Mouse (Mus musculus) megakaryocyte, embryonic 14.5 days (primary cell): ENCODE measurements around the gene Trpc7. TPM values are rescaled to one million over a fixed set of nuclear protein-coding genes. Genes with fewer than 3 reads are reported as not detected.

Experiments
- H3K27me3 ChIP-seq: replicated peaks from 2 replicates; pipeline ENCODE3; 2012; ENCODE audit warnings: inconsistent platforms
- H3K36me3 ChIP-seq: replicated peaks from 2 replicates; pipeline ENCODE3; 2012; ENCODE audit warnings: low read length, inconsistent platforms, mixed read lengths
- H3K4me1 ChIP-seq: 2 replicates; pipeline ENCODE4 v1.6.1; 2012; ENCODE audit warnings: inconsistent platforms
- H3K4me3 ChIP-seq: replicated peaks from 2 replicates; pipeline ENCODE3; 2012; ENCODE audit warnings: moderate library complexity, mild to moderate bottlenecking, inconsistent platforms
- H3K9me3 ChIP-seq: 2 replicates; pipeline ENCODE4 v1.6.1; 2012; ENCODE audit warnings: inconsistent platforms
- FLI1 ChIP-seq: IDR thresholded peaks from 2 replicates; pipeline ENCODE4 v1.6.1; 2012; ENCODE audit warnings: low read length, inconsistent platforms, mixed read lengths
- GATA1 ChIP-seq: IDR thresholded peaks from 3 replicates; pipeline ENCODE4 v1.6.1; 2012; ENCODE audit warnings: mixed read lengths, low read length, inconsistent platforms, borderline replicate concordance
- polyA plus RNA-seq: library from polyadenylated mRNA; stranded (reverse); fragments of >175 nt; gene quantifications from 2 replicates; pipeline ENCODE4 v1.2.3, GENCODE M21; 2012; ENCODE audit warnings: low replicate concordance; ENCODE audit not compliant: insufficient read depth

The Trpc7 gene
- polyA plus RNA-seq, 1 experiment, result not detected

- Histone ChIP-seq H3K9me3 (peaks cover 57% of the 10 kb centered on the region), H3K4me1 (no peaks in the 10 kb centered on the region; the same call in 1 of the 2 replicates), H3K27me3 (no peaks in the 10 kb centered on the region), H3K36me3 (no peaks in the 10 kb centered on the region), H3K4me3 (no peak overlapping the region)
- no peak for TF ChIP-seq GATA1
- no peak for TF ChIP-seq FLI1
These were observed 12.9 kb downstream of the Trpc7 start for GRCm38 (mm10) chr13:56882931-56883330.

GRCm38 (mm10) chr13:56864567-56864966, 31.2 kb downstream of the Trpc7 start:
- no peaks in the 10 kb centered on the region for H3K4me1 ChIP-seq
- no peaks in the 10 kb centered on the region for H3K27me3 ChIP-seq
- TF ChIP-seq GATA1 (no peak), FLI1 (no peak)
- H3K36me3 ChIP-seq, result no peaks in the 10 kb centered on the region
- H3K9me3 ChIP-seq, result peaks cover 51% of the 10 kb centered on the region
- peak overlapping the region; percentile 51 for H3K4me3 ChIP-seq

GRCm38 (mm10) chr13:56862011-56862410, 33.8 kb downstream of the Trpc7 start:
- no peaks in the 10 kb centered on the region for H3K4me1 ChIP-seq
- H3K9me3 ChIP-seq, result peaks cover 31% of the 10 kb centered on the region
- TF ChIP-seq GATA1, result no peak
- TF ChIP-seq FLI1, result no peak
- no peak overlapping the region for H3K4me3 ChIP-seq
- no peaks in the 10 kb centered on the region for H3K36me3 ChIP-seq
- H3K27me3 ChIP-seq, result no peaks in the 10 kb centered on the region

- Histone ChIP-seq H3K9me3 (no peaks in the 10 kb centered on the region), H3K4me3 (no peak overlapping the region), H3K27me3 (no peaks in the 10 kb centered on the region), H3K4me1 (no peaks in the 10 kb centered on the region), H3K36me3 (no peaks in the 10 kb centered on the region)
- TF ChIP-seq FLI1, result no peak
- TF ChIP-seq GATA1, result no peak
These were observed 41.3 kb downstream of the Trpc7 start for GRCm38 (mm10) chr13:56854506-56854905.

GRCm38 (mm10) chr13:56853436-56853835, 42.4 kb downstream of the Trpc7 start:
- H3K9me3 ChIP-seq, result no peaks in the 10 kb centered on the region

GRCm38 (mm10) chr13:56845866-56846265, 49.9 kb downstream of the Trpc7 start:
- Histone ChIP-seq H3K4me3 (no peak overlapping the region), H3K27me3 (no peaks in the 10 kb centered on the region), H3K9me3 (no peaks in the 10 kb centered on the region), H3K36me3 (no peaks in the 10 kb centered on the region), H3K4me1 (no peaks in the 10 kb centered on the region)
- TF ChIP-seq GATA1, result no peak
- TF ChIP-seq FLI1, result no peak

More at GRCm38 (mm10) chr13:56853436-56853835, 42.4 kb downstream of the Trpc7 start:
- no peak for TF ChIP-seq GATA1
- no peak for TF ChIP-seq FLI1
- Histone ChIP-seq H3K4me3 (no peak overlapping the region), H3K27me3 (no peaks in the 10 kb centered on the region), H3K4me1 (no peaks in the 10 kb centered on the region), H3K36me3 (no peaks in the 10 kb centered on the region)

- Histone ChIP-seq H3K4me3 (no peak overlapping the region), H3K9me3 (peaks cover 9% of the 10 kb centered on the region; the same call in 1 of the 2 replicates), H3K4me1 (no peaks in the 10 kb centered on the region), H3K27me3 (no peaks in the 10 kb centered on the region), H3K36me3 (no peaks in the 10 kb centered on the region)
- TF ChIP-seq FLI1 (no peak), GATA1 (no peak)
These were observed 80.3 kb downstream of the Trpc7 start for GRCm38 (mm10) chr13:56815471-56815870.

GRCm38 (mm10) chr13:56806776-56807490, 88.9 kb downstream of the Trpc7 start:
- peak overlapping the region; percentile 90 for H3K4me3 ChIP-seq
- H3K36me3 ChIP-seq, result no peaks in the 10 kb centered on the region
- H3K4me1 ChIP-seq, result peaks cover 8% of the 10 kb centered on the region
- TF ChIP-seq GATA1, result no peak
- TF ChIP-seq FLI1, result no peak
- H3K27me3 ChIP-seq, result peaks cover 11% of the 10 kb centered on the region
- H3K9me3 ChIP-seq, result no peaks in the 10 kb centered on the region

GRCm38 (mm10) chr13:56805131-56805530, 90.7 kb downstream of the Trpc7 start:
- Histone ChIP-seq H3K4me1 (peaks cover 8% of the 10 kb centered on the region), H3K9me3 (no peaks in the 10 kb centered on the region), H3K4me3 (no peak overlapping the region), H3K36me3 (no peaks in the 10 kb centered on the region), H3K27me3 (peaks cover 8% of the 10 kb centered on the region)
- no peak for TF ChIP-seq GATA1
- no peak for TF ChIP-seq FLI1

GRCm38 (mm10) chr13:56797459-56797858, 98.3 kb downstream of the Trpc7 start:
- Histone ChIP-seq H3K4me3 (no peak overlapping the region), H3K9me3 (no peaks in the 10 kb centered on the region), H3K36me3 (no peaks in the 10 kb centered on the region), H3K4me1 (no peaks in the 10 kb centered on the region), H3K27me3 (peaks cover 2% of the 10 kb centered on the region)
- TF ChIP-seq GATA1 (no peak), FLI1 (no peak)
